Mouse (Mus musculus) left cerebral cortex, adult 18-20 months (tissue): ENCODE results near the gene Mrps15. TPM values are rescaled to one million over a fixed set of nuclear protein-coding genes. Genes with fewer than 3 reads are reported as not detected.
"Not testable (repeated sequence)": the region's sequence is repeated elsewhere in the genome, so short reads cannot be mapped to it uniquely, and the experiment has no call there.

Source experiments
- DNase-seq, 2 experiments: peaks; one replicate each; pipeline ENCODE4 v3.0.0; 2021 to 2022; ENCODE audit warnings: low spot score in 2 of 2, mixed read lengths in 1 of 2
- total RNA-seq, 2 experiments: library from RNA; stranded (reverse); gene quantifications; 2 replicates each; pipeline ENCODE4 v1.2.3; 2021

Mrps15 gene
- total RNA-seq, 2 experiments from 2014 or later, result 43.7 to 52.4 TPM

DNA sequence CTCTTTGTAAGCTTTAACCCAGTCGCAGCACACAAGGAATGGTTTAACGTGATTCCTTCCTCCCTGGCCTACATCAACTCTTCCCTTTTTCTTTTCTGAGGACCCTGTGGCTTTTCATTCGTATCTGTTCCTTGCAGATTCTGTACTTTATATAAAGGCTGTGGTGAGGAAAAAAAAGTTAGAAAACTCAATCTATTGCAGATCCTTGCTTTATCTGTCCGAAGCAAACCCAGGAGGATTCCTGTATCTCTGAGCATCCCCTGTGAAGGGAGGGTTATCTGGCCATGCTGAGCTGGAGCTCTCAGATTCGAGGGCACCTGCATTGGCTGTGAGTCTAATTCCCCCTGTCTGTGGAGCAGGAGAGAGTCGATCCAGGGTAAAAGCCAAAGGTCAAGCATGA lies 22.1 kb downstream of the Mrps15 start:
- no peak for DNase-seq

DNA sequence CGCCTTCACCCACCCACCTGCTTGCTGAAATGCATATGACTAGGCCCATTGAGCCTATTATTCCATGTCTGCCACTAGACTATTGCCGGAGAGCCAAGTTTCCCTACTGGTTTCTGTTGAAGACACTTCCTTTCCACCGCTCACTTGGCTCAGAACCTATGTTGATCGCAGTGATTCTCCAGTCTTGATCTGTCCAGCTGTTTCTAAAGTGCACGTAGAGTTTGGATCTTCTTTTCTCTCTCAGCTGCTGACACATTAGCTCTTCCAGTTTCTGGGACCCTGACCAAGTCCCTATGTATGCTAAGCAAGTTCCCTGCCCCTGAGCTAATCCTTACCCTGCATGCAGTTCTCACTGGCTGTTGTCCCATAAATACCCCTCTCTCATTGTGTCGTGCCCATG lies 31.1 kb downstream of the Mrps15 start:
- DNase-seq, result no peak

DNA sequence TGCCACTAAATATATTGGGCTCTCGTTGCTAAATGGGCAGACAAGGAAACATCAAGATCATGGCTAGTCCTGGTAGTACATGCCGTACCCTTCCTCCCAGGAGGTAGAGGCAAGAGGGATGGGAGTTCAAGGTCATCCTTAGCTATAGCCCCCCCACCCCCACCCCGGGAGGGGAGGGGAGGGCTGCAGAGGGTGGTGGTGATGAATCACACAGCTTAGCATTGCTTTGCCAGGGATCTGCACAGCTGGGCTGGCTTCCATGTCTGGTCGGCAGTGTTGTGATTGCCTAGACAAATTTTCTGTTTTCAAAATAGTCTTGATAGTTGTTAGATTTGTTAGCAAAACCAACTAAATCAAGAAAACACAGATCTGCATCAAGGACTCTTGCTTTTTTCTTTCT lies 32.5 kb downstream of the Mrps15 start:
- no peak for DNase-seq

DNA sequence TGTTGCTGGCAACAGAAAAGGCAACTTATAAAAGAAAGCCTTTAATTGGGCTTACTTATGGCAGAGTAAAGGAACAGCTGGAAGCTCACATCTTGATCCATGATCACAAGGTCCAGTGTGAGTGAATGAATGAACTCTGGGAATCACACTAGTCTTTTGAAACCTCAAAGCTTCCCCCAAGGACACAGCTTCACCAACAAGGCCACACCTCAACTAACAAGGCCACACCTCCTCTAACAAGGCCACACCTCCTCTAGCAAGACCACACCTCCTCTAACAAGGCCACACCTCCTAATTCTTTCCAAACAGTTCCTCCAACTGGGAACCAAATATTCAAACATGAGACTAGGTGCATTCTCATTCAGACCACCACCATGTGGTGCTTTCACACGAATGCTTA lies 34.9 kb downstream of the Mrps15 start:
- DNase-seq, result no peak

GRCm38 (mm10) chr4:126083021-126083420 lies 36.3 kb downstream of the Mrps15 start:
- DNase-seq, result no peak

DNA sequence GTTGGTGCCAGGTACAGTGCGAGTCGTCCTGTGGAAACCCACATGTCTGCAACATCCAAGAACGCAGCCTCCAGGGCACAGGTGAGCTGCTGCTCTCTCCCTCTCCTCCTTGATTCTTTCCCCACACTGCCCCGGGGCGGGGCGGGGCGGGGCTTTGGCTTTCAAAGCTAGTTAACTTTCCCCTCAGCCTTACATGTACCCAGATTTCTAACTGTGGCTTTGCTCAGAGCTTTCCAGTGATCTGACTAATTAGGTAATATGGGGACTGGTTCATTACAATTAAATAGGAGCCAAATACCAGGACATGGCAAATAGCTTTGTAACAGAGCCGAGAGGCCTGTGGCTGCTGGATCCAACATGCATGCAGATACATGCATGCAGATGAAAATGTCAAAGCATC lies 37.7 kb downstream of the Mrps15 start:
- no peak for DNase-seq

GRCm38 (mm10) chr4:126085996-126086576 lies 39.4 kb downstream of the Mrps15 start:
- peak; percentile 78 to 82 for DNase-seq

DNA sequence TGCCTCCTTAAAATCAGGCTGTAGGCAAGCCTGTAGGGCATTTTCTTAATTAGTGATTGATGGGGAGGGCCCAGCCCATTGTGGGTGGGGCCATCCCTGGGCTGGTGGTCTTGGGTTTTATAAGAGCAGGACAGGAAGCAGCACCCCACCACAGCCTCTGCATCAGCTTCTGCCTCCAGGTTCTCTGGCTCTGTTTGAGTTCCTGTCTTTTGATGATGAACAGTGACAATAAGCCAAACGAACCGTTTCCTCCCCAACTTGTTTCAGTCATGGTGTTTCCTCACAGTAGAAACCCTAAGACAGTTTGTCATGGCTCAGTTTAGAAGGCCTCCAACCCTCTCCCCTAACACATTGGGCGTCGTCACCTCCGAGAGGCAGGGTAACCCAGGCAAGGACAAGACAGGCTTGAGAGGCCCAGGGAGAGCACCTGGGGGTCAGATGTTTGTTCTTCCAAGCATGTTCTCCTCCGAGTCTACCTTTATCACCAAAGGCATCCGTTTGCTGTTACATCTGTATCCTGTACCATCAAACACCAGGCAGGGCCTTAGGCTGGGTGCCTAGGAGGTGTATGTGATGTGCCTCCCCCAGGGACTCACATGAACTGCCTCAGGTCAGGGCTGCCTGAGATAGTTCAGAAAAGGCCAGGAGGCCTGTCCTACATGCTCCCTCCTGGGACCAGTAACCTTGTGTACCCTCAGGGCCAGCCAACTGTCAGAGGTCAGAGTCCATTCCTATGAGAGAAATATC lies 43.5 kb downstream of the Mrps15 start:
- no peak for DNase-seq

DNA sequence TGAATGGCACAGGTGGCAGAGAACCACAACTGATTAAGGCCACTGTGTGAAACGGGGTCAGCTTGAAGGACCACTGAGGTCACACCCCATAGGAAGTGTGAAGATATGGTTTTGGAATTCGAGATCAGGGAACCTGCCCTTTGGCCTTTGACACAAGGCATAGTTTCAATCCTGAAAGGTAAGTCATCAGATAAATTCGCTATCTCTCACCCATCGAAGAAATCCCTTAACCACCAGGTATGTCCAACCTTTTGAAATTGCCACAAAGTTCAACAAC lies 44.1 kb downstream of the Mrps15 start:
- no peak for DNase-seq

DNA sequence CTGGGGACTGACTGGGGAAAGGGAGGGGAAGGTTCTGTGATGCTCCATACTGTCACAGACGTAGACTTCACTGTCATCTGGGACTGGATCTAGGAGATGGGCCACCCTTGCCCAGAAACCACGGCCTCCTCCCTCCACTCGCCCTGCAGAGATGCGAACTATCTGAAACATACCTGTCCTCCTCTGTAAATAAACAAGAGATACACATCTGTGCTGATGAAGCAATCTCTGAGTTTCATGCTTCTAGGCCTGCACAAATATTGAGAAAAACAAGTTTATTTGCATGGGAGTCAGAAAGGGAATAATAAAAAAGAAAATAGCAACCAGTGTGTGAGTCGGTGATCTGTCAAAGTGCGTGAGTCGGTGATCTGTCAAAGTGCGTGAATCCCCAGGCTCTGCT lies 45.1 kb downstream of the Mrps15 start:
- no peak for DNase-seq

DNA sequence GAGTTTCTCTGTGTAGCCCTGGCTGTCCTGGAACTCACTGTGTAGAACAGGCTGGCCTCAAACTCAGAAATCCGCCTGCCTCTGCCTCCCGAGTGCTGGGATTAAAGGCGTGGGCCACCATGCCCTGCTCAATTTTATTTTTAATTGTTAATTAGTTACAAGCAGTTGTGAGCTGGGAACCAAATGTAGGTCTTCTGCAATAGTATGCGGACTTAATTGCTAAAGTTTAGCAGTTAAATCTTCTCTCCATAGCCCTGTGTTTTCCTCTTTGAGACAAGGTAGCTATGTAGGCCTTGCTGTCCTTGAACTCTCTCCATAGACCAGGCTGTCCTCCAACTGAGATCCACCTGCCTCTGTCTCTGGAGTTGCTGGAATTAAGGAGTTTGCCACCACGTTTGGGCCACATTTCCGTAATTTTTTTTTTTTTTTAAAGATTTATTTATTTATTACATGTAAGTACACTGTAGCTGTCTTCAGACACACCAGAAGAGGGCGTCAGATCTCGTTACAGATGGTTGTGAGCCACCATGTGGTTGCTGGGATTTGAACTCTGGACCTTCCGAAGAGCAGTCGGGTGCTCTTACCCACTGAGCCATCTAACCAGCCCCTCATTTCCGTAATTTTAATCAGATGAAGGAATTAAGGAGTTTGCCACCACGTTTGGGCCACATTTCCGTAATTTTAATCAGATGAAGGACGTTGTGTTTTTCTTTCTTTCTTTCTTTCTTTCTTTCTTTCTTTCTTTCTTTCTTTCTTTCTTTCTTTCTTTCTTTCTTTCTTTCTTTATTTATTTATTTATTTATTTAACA lies 49.1 kb downstream of the Mrps15 start:
- not testable (repeated sequence) for DNase-seq

- peak; percentile 94 to 97 for DNase-seq
These were observed 49.9 kb downstream of the Mrps15 start, which contains the start of gene Lsm10 for GRCm38 (mm10) chr4:126096464-126097111. TSS of gene Lsm10 (plus strand) at chr4:126096623.

DNA sequence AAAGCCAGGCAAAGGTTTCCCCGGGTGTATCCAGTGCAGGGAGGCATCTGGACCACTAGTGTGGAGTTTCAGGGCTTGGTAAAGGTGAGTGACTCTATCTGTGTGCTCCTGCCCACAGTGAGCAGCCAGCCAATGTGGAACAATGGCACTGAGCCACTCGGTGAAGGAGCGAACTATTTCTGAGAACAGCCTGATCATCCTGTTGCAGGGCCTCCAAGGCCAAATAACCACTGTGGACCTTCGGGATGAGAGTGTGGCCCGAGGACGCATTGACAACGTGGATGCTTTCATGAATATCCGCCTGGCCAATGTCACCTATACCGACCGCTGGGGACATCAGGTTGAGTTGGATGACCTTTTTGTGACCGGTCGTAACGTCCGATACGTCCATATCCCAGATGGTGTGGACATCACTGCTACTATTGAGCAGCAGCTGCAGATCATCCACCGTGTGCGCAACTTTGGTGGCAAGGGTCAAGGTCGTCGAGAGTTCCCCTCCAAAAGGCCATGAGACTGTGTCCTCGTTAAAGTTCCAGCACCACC lies 51.1 kb downstream of the Mrps15 start:
- DNase-seq, result no peak

- no peak for DNase-seq
These were observed 52.6 kb downstream of the Mrps15 start for GRCm38 (mm10) chr4:126099365-126099764.

DNA sequence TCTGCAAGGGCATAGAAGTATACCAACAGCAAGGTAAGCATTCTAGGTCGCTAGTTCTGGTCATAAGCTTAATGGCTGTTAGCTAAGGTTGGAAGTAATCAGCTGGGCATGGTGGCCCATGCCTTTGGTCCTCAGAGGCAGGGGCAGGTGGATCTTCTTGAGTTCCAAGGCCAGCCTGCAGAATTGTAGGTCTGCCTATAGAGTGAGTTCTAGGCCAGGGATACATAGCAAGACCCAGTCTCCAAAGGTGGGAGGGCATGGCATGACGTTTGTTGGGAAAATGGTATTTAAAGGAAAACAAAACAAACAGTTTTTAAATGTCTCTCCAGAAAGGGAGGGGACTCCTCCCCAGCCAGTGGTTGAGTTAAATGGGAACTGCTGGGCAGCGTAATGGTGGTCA lies 54.0 kb downstream of the Mrps15 start:
- no peak for DNase-seq

DNA sequence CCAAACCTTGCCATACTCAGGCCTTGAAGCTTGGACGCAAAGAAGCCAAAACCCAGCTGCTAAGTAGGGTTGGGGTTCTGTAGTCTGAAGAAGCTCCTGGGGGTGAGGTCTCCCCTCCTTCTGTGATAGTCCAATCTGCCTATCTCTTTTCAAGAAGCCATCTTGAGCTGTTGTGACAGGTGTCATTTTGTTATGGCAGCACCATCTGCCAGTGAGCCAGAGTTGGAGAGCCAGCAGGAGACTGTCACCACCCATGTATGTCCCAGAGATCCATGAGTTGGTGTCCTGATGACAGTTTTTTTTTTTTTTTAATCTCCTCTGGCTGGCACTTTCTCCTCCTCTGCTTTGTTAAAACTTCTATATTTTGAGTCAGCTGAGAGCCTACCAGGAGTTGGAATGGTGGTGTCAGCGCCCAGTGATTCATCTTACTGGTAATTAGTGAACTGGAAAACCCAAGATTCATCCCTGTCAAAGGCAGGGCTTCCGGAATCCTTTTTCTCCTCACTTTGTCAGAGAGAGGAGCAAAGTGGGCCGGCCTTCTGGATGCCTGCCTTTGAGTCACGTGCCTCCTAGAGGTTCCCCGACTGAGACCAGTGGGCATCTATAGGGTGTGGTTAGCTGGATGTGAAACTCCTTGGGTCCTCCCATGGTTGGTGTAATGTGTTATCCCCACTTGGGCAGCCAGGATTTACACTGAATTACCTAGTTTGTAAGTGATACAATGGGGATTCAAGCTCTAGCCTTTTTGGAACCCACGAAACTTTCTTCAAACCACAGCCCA lies 55.5 kb downstream of the Mrps15 start:
- peak; percentile 40 to 44 for DNase-seq

DNA sequence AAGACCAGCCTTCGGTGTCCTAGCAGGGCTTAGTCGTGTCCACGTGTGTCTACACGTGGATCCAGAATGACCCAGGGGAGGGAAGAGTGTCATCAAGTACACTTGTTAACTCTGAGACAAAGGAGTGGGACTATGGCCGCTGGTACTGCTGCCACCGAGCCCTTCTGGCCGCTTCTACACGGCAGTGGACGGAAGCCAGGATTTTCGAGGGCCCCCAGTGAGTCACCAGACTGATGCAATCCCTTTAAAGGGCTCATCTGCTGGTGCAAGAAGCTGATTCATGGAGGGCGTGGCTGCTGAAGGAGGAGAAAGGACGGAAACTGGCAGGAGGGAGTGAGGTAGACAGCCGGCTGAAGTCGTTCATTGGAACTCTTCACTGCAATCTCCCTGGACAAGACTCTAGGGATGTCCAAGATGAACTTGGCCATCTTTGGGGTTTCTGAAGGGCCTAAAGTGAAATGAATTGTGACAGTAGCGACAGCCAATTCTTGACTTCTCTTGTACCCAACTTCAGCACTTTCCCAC lies 56.4 kb downstream of the Mrps15 start:
- peak; percentile 84 to 85 for DNase-seq

- DNase-seq, result peak; percentile 90 to 95
These were observed 56.9 kb downstream of the Mrps15 start, which contains the start of gene Stk40 for GRCm38 (mm10) chr4:126103590-126104068. TSS of gene Stk40 (plus strand) at chr4:126103957.

- DNase-seq, result peak; percentile 33 to 44
These were observed 57.7 kb downstream of the Mrps15 start for GRCm38 (mm10) chr4:126104261-126105075.
